Mouse (Mus musculus) megakaryocyte-erythroid progenitor cell, adult 5-6 weeks (primary cell): ENCODE data around the gene Ube2r2. TPM values are rescaled to one million over a fixed set of nuclear protein-coding genes. Genes with fewer than 3 reads are reported as not detected.

Source experiments
- ATAC-seq: replicated peaks from 2 replicates; pipeline ENCODE4 v1.8.0; 2016; ENCODE audit warnings: mild to moderate bottlenecking, inconsistent platforms; ENCODE audit not compliant: severe bottlenecking, poor library complexity, low FRiP score, low TSS enrichment
- total RNA-seq, 2 experiments: library from RNA; stranded (forward) in 1 of 2; stranded (reverse) in 1 of 2; fragments of 200-1000, 215-1000 nt in 1 of 2; fragments of >200 nt in 1 of 2; fragmentation: Nextera tagmentation in 1 of 2; gene quantifications; 2 replicates each; pipeline ENCODE4 v1.2.3; 2014 to 2017

The Ube2r2 gene
- 86.7 and 101 TPM in 2 replicates for total RNA-seq (2014; fragmentation: Nextera tagmentation)
- total RNA-seq (2017), result 36.5 and 46.2 TPM in 2 replicates

DNA sequence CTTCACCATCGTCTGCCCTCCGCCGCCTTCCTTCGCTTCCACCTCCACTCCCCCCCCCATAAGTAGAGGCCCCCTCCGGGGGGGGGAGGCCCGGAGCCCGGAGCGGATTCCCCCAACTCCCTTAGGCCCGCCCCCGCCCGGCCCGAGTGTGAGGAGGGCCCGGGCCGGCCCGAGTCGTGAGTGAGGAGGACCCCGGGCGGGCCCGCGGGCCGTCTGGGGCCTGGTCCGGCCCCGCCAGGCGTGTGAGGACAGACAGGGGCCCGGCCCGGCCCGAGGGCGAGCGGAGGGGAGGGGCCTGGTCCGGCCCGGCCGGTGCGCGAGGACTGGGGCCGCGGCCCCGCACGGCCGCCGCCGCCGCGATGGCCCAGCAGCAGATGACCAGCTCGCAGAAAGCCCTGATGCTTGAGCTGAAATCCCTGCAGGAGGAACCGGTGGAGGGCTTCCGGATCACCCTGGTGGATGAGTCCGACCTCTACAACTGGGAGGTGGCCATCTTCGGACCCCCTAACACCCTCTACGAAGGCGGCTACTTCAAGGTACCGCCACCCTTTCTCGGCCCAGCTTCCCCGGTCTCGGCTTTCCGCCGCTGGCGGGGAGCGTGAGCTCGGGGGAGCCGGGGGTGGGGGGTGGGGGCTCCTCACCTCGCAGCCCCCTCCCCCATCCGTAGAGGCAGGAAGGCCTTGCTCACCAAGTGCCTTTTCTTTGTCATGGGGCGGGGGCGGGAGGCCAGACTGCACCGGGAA is at the start of gene Ube2r2:
Gene Ube2r2 (plus strand): TSS at position 33 of the 743 bp plus-strand sequence.
- ATAC-seq, result no peak

DNA sequence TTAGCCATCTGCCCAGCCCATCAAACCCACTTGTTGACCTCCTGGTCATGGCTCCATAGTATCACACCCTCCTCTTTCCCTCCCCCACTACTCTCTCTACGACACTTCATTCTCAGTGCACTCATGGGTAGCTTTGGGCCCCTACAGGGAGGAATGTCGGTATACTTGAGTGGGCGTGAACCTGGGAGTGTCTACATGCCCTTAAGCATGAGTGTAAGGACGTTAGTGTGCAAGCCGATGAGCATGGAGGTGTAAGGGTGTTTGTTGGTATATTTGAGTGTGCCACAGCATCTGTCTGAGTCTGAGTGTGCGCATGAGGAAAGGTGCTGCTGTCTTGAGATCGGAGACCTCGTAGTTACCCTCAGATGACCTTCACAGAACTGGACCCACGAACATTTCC is 48.6 kb upstream of the Ube2r2 start:
- ATAC-seq, result peak; percentile 27; the same call in 1 of the 2 replicates

DNA sequence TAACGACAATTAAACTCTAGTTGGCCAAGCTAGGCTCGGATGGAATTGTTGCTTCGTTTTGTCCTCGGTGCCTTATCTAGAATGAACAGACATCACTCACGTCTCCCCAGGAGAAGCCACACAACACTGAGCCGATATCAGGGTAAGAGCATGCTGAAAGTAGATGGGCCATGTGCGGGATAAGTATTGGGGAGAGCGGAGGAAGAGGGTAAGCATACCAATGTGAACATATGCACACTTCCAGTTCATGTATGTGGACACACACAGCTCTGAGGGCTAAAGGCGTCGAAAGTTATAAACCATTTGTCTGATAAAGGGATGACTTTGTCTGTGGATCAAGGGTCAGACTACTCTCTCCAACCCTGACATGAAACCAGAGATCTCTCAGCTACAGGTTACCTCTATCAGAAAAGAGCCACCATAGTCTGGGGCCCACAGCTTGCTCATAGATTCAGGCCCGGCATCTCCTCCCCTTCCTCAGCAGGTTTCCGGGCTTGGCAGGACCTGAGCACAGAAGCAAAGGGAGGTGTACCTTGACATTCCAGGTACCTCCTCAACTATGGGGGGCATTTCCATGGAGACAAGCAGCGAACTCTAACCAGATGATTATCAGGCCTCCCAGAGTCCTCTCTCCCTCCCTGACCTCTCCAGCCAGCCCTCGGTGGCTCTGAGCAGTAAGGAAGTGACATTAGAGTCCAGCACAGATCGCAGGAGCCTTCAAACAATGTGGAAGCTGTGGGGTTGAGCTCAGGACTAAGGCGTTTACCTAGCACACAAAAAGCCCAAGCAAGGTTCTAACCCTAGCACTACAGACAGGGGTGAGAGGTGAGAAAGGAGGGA is 47.9 kb upstream of the Ube2r2 start:
- ATAC-seq, result peak; percentile 87

DNA sequence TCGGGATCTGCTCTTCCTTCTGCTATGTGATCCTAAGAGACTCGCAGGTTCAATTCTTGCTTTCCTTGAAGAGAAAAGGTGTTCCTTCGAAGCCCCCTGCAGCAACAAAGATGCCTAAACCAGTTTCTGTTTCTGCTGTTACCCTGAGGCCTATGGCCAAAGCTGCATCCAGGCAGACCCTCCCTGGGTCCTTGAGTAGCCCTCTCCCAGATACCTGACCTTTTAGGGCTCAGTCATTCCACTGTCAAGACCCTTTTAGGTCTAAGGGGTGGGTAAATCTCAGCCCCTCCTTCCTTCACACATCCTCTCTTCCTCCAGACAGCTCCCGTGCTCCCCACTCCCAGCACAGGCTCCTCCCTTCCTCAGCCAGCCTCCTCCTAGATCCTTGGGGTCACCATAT is 46.4 kb upstream of the Ube2r2 start:
- no peak for ATAC-seq

DNA sequence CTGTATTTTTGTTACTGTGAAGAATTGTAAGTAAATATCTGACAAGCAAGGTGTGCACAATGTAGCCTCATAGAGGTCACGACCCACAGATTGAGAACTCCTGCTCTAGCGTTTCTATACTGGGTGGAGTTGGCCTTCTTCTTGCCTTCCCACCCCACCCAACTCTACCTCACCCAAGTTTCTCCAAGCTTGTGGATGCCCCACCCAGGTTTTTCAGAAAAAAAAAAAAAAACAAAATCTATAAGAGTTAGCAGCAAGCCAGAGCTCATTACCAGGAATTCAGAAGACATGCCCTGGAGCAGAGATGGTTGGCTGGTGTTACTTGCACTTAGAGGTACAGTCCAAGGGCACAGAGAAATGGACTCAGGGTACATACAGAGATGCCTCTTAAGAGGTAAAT is 45.8 kb upstream of the Ube2r2 start:
- no peak for ATAC-seq

DNA sequence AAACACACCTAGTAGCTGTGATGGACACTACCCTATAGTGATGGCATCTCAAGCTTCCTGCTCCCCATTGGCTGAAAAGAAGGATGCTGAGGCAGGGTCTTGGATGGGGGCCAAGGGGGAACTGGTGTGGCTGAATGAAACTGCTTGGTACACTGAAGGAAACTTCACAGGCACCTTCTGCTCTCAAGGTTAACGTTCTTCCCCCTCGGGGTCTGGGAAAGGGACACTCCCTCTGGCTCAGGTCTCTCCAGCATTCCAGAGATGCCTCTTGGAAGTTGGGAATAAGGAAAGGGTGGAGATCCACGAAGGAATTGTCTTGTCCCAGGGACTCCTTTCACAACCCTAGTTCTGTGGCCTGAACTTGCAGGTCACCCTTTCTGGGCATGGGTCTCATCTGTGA is 44.2 kb upstream of the Ube2r2 start:
- ATAC-seq, result no peak

DNA sequence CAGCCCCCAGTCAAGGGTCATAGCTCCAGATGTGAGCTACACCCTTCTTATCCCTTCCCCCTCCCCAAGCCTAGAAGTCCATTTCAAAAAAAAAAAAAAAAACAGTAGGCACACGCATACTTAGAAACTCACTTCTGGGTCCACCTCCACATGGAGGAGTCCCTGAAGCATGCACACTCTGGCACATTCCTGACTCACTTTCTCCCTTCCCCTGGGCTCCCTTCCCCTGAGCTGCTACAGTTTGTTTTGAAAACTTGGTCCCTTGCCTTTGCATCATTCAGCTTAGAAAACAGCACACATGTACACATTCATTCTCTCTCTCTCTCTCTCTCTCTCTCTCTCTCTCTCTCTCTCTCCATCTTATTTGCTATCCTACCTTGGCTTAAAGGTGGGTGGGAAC is 42.6 kb upstream of the Ube2r2 start:
- no peak for ATAC-seq

DNA sequence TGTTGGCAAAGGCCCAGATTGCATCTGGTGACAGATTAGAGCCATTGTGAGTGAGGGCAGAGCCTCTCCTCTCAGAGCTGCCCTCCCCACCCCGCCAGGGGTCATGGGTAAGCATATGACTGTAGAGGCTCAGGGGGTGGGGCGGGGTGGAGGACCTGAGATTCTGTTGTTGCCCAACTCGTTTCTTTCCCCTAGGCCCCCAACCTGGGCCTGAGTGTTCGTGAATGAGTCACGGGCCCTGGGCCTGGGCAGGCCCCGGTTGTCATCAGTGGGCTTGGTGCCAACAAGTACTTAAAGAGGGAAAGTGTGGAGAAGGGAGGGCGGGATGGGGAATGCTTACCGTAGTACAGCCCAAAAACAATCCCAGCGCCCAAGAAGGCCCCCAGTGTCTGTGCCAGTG is 41.2 kb upstream of the Ube2r2 start:
- no peak for ATAC-seq

DNA sequence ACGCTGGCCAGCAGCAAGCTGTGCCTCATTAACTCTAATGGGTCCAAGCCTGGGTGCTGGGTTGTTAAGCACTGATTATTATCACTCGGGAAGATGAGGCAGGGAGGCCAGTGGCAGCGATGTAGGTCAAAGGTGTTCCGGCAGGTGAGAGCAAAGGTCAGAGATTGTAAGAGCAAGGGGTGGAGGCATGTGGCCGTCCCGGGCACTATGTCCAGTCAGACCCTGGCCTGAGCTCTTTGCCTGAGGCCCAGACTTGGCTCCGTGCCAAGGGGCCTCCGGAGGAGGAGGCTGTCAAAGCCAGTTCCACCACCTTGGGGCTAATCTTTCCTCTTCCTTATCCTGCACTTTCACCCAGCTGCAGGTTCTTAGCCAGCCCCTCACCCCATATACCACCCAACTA is 39.4 kb upstream of the Ube2r2 start:
- no peak for ATAC-seq

DNA sequence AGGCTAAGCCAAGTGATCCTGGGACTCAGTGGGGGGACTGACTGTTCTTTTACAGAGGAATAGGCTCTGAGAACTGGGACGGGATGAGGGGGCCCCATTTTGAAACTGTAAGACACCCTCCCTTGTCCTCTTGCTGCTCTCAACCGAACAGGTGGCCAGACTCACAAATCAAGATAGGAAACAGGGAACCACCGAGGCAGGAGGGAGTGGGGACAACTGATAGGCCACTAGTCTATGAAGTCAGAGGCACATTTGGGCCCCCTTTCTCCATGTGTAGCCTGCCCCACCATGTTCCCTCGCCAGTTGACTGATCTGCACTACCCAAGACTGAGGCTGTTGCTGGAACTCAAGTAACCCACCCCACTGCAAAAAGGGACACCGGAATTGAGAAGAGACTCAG is 38.7 kb upstream of the Ube2r2 start:
- 0 out of 2 replicates have a peak, but pooled peaks have one; percentile 36 for ATAC-seq

DNA sequence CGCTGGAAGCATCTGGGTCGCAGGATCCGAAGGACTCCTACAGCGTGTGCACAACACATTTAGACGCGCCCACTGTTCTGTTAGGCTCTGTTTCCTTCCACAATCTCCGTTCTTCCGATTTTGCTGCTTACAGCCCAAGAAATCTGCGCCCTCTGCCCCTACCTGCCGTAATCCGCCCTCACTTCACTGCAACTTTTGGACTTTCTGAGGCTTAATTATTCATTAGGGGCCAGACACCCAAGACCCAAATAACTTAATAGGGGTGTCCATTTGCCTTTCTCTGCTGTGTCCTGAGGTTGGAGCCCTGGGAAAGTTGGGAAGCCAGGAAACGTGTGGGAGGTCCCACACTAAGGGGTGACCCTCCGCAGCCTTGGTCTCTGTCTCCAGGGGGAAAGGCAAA is 38.2 kb upstream of the Ube2r2 start:
- no peak for ATAC-seq

DNA sequence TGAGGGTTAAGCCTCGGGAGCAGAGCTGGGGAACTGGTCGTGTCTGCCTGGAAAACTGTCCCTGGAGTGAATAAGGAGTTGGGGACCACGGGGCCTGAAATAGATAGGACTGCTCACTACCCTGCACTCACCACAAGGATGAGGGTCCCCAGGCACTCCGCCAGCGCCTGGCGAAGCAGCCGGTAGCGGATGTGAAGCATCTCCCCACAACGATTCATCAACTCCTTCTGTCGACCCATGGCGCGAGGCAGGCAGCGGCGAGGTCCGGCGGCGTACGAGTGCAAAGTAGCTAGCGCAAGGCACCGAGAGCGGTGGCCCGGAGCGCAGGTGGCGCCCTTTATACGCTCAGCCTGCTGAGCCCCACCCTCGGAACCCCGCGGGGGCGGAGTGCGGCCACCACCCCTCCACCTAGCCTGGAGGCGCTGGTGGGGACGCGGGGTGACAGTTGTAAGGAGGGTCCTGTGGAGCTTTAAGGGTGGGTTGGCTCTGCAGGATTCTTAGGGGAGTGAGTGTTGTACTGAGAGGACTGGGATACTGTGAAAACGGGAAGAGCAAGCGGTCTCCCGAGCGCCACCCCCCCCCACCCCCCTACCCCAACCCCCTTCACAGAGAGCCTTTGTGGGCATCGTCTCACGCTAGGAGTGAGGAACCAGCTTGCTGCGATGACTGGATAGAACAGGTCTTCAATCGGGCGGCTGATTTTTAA is 37.5 kb upstream of the Ube2r2 start, which contains the start of gene Aqp3:
Gene Aqp3 (minus strand): TSS at position 313 of the 706 bp plus-strand sequence.
- peak; percentile 44; the same call in 1 of the 2 replicates for ATAC-seq

DNA sequence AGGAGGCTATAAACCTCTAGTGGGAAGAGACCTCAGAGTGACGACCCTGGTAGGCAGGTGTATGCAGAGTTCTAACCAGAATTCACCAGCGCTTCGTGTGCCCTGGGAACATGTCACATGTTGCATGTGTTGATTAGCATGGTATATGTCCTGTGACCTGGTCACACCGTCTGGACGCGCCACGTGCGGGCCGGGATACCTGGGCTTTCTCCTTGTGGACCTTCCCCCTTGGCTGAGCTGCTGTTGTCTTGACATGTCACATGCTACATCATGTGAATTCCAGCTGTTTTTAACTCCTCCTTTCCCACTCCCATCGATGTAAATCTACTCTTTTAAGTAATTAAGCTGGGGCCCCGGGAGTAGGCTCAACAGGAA is 37.0 kb upstream of the Ube2r2 start:
- ATAC-seq, result no peak

DNA sequence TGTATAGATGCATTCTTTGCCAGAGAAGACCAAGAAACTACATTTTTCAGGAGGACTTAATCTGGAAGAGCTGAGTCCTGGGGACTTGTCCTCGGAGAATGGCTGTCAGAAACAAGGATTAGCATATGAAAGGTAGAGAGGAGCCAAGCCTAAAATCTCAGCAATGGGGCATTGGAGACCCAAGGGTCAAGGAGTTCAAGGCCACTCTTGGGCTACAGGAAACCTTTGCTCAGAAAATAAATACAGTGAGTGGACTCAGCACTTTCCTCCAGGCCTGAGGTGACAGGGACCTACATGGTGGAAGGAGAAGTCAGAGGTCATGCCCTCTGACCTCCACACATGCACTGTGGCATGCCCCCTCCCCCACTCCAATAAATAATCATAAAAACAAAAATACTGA is 34.6 kb upstream of the Ube2r2 start:
- ATAC-seq, result no peak

DNA sequence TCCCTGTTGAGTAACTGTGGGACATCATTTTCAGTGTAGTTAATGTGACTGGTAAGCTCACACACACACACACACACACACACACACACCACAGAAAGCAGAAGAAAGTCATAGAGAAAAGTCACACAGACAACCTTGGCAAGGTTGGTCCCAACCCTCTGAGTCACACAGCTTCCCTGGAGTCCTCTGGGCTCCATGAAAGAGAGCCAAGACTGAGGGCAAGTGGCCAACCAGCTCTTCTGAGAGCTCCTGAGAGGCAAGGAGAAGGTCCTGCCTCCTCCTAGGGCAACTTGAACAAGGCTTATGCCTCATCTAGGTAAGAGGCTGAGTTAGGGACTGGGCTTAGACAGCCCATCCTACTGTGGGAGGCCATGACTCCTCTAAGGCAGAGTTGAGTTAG is 32.6 kb upstream of the Ube2r2 start:
- ATAC-seq, result no peak

DNA sequence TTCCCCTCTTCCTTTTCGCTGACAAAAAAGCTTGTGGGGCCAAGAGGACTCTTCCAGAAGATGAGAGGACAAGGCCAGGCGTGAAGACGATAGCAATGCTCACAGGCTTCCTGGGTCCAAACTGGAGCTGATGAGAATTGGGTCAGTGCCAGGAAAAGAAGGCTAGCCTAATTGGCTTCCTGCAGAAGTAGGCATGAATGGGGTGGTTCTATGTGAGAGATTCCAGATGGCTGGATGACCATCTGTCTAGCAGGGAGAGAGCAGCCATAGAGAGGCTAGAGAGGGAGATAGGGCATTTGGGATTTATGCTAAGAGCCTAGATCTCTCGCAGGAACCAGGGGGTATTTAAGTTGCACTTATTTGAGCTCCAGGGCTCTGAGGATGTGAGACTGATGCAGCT is 28.1 kb upstream of the Ube2r2 start:
- ATAC-seq, result no peak

DNA sequence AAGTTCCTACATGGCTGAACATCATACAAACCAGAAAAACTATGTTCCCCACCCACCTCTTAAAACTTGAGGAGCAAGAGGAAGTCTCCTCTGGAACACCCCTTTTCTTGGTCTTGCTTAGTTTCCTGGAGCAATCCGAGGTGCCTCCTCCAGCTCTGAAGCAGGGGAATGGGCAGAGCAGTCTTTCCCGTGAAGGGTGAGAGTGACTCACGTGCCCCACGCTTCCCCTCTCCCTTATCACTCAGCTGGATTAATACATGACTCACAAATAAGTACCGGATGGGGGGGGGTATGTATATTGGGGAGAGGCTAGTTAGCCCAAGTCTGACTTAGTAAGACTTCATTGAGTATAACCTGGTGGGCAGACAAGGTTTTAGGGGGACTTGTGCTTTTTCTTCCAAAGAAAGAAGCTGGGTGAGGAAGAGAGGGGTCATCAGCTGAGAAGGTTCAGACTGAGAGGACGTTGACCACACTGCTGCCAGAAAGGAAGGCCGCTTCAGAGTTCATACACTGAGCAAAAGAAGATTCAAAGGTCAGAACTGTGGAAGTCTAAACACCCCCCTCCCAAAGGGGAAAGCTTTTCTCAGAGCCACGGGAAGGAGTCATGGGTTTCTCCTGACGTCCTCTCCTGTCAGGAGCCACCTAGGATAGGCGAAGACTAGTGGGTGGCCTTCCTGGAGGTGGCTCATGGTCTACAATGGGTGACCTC is 26.7 kb upstream of the Ube2r2 start:
- ATAC-seq, result no peak

DNA sequence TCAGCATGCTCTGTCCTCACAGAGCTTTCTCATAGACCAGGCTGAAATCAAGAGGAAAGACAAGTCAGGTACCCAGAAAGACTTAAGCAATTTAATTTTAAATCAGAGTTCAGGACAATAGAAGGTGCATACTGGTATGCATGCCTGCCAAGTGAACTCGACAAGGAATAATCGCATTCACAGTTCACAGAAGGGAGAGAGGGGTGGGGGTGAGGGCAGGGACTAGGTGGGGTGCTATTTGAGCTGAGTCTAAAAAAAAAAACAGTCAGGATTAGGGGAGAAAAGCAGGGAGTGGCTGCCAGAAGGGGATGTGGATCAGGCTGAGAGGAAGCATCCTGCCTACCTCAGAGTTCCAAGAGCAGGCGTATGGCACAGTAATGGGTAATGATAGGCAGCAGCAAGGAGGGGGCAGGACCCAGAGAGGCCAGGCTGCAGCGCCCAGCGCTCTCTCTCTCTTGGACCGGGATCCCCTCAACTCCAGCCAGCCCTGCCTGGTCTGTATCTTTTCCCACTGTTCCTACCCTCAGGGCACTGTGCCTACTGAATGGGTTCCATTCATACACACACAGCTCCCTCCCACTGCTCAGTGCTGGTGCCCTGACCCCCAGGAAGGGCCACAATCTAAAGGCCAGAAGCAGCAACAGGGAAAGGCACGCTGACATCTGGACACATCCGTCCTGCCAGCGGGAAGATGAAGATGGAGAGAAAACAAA is 21.0 kb upstream of the Ube2r2 start:
- ATAC-seq, result no peak

DNA sequence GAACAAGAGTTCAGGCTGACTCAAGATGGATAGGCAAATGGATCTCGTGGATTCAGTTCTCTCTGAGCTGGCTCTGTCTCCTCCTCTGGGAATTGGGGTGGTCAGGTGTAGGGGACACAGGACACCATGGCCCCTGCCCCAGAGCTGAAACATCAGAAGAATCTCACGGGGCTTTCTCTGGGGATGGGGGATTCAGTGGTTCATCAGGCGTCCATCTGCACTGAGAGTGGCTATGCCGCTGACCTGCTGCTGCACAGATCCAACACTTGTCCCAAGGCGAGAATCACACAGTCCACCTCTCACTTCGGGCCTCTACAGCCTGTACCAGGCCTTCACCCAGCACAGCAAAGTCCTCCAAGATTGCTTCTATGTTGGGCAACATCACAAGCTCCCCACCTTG is 20.5 kb upstream of the Ube2r2 start:
- no peak for ATAC-seq
